Mouse (Mus musculus) lung, postnatal 25 days (tissue): ENCODE results near the gene Ccdc183.

Experiments
- DNase-seq: peaks from one replicate; pipeline ENCODE4 v3.0.0; 2022; ENCODE audit warnings: low spot score

The Ccdc183 gene

DNA sequence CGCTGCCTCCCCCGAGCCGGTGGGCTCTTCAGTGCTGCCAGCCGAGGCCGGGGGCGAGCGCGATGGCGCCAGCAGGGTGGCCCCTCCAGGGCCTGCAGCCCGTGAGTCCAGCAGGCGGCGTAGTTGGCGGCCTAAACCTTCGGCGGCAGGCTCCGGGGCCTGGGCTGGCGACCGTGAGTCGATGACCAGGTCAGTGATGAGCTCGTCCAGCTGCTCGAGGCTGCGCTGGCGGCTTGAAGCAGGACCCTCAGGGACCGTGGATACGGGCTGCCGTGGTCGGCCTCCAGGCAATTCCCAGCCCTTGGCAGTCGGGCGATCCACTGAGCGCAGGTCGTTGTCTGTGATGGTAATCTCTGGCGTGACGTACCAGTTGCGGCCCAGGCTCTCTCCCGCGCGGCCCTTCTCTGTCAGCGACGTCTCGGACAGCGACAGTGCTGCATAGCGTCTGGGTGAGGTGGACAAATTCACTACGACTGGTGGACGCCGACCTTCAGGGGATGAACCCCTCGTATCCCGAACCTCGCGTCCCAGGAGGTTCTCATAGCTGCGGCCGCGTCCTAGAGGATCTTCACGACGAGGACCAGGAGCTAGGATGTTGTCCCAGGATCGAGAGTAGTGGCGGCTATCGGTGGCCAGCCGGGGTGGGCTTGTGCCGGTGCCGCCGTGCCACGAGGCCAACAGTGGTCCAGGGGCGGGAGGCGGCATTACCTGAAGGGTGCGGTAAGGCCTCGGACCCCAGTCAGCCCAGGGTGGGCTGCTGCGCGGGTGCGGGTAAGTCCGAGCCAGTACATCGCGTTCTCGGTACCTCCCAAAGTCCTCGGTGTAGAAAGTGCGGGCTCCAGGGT is 39.3 kb downstream of the Ccdc183 start:
- no peak for DNase-seq

DNA sequence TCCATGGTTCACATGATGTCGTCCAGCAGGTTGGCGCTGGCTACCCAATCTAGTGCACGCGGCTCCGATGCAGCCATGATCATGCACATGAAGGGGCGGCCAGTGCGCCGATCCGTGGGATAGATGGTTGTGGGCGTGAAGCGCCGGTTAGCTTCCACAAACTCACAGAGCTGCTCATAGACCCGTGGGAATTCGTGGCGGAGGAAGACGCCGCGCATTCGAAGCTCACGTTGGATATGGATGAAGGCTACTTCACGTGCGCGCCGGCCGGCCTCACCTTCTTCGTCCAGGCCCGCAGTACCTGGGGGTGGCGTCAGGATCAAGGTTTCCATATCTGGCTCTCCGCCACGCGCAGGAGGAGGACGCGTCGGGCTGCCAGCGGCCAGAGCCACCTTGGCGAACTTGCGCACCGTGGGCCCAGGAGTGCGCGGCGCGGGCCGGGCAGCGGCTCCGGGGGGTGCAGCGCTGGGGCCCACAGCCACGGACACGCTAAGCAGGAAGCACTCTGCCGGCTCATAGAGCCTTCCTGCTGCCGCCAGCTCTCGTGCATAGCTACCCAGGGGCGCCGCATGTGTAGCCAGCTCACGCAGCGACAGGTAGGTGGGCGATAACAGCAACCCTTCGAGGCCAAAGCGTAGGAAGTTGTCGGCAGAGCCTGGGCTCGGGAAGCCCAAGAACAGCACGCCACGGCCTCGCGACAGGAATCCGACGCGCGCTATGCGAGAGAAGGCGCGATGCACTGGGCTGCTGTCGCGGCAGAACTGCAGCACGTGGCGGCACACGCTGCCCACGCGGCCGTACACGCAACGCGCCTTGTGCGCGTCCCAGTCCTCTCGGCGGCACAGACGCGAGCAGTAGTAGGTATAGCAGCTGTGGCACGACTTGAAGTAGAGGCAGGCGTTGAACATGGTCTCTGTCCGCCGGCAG is 40.2 kb downstream of the Ccdc183 start:
- no peak for DNase-seq

DNA sequence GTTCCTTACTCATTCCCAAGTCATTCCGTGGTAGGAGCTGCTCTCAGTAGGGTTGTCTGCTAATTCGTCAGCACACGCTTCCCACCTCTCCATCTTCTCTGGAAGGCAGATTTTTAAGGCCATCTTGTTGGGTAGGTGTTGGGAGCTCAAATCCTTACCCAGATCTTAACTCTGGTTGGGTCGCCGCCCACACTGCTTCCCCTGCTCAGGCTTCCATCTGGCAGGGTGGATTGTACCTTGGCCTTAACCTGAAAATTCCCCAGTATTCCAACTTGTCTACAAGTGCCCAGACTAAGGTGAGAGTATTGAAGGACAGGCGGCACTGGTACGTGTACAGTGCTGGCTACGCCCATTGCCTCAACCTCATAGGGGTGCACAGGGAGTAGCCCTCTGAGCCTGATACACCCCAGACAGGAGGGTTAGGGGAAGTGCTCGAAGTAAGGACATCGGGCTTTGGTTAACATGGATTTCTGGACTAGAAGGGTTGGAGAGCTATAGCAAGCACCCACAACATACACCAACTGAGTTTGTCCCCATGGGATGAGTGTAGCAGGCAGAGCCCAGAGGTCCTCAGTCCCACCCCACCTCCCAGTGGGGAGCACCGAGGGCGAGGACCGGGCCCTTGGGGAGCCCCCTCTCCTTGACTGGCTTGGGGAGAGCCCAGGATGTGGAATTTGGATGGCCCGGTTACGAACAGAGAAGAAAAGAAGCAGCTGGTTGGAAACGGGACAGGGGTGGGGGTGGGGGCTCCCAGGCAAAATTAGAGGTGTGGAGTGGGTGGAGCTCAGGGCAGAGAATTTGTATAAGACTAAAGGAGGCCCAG is 41.2 kb downstream of the Ccdc183 start:
- DNase-seq, result no peak

DNA sequence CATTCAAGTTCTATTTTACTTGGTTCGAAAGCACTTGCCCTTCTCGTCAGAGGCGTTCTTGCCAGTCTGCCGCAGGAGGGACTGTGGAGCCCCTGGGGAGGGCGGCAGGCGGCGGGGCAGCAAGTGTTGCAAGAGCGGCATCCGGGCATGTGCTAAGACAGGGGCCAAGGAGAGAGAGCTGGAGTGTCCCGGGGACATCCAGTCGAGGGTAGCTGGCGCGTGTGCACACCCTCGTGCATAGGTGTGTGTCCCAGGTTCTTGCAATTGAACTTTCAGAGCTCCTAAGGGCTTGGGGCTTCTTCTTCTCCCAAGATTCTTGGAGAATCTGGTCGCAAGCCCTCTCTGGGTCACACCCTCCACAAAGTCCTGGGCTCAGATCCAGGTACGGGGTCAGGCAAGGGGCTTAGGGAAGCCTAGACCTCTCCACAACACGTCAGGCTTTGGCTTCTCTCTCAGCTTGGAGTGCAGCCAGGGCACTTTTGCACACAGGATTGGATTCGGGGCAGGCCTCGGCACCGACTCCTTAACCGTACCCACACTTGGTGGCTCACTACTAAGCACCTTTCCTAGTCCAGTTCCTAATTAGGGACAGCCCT is 41.9 kb downstream of the Ccdc183 start:
- DNase-seq, result peak; percentile 28

DNA sequence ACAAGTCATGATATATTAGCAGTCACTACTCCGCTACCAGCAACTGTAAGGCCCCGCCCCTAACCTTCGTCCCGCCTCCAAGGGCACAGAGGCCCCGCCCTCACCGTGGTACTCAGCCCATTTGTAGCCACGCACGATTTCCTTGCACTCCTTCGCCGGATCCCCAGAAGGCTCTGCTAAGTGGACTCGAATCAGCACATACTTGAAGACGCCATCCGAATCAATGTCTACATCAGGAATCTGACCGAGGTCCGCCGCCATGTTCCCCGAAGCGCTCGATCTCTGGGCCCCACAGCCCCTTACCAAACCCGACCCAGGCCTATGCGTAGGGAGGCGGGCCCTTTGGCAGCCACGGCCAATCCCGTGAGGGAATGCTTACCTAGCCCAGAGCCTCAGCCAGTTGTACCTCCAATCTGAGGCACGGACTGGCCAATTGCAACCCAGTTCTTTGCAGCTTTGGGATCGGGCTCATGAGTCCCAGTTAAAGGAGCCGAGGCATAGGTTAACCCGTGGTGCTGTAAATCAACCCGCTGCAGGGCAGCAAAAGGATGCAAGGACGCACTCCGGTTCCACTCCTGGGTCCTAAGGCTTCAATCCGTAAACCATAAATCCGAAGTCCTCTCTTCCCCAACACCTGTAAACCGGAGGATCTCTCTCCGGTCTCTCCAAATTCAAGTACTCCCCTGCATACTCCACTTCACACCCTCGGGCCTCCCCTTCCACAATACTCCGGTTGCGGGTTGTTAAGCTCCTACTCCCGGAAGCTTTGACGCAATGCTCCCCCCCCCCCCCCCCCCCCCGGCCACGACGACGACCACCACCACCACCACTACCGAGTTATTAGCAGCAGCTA is 42.7 kb downstream of the Ccdc183 start, which contains the start of the genes Mamdc4 and Phpt1:
Gene Mamdc4 (minus strand): TSS at position 267 of the 853 bp plus-strand sequence.
Gene Phpt1 (minus strand): TSS at position 646 of the 853 bp plus-strand sequence.
- DNase-seq, result peak; percentile 97

DNA sequence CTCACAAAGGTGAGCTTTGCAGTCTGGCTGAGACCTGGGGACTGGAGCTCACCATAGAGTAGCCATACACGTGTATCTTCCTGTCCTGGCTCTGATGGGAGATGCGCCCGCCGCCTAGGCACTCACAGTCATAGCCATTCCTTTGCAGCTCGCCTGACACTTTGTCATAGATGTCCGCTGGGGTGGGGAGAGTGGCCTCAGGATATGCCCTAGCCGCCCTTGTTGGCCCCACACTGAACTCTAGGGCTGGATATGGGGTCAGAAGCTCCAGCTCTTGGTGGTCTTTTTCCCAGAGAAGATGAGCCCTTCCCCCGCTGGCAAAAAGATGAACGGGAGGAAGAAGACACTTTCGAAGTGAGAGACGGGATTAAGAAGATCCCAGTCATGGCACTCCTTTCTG is 43.3 kb downstream of the Ccdc183 start:
- DNase-seq, result no peak

DNA sequence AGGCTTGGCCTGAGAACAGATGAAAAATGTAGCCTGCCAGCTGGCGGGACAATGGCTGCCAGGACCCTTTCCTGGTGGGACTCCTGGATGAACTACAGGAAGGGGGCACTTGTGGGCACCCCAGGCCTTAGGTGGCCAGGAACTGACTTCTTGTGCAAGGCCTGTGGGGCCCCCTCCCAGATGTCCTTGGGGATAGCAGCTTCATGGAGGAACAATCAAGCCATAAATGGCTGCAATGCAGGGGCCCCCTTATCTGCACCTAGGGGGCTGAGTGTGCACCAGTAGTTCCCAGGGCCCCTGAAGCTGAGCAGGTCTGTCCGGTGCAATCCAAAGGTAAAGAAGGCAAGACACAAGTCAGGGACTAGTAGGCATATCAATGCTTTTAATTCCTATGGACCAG is 44.4 kb downstream of the Ccdc183 start:
- DNase-seq, result no peak

DNA sequence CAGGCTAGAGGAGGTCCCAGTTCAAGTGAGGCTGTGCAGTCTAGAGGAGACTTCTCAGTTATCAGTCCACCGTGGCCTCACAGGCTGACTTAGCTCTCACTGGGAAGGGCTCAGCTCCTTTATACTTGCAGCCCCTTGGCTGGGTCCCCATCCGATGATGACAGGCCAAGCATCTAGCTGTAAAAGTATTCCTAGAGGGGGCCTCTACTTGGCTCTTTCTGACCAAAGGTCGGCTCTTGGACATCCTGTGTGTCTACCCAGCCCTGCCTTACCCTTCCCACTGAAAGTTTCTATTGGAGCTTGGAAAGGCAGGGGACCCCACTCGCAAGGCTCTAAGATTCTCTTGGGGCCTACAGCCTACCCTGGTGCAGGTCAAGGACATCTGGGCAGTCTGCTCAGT is 46.3 kb downstream of the Ccdc183 start:
- no peak for DNase-seq

DNA sequence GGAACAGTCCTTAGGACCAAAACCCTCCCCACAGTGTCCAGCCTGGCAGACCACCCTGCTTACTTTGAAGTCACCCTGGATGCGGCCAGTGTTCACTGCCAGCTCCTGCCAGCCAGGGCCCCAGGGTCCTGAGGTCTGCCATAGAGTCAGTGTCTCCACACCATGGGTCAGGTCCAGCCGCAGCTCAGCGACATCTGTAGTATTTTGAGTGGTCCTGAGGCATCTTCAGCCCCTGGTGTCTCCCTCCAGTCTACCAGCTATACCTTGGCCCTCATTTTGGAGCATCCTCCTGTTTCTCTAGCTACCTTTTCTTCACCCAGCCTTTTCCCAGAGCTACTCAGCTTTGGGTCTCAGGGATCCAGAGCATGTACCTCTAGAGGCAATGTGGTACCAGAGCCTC is 48.2 kb downstream of the Ccdc183 start:
- no peak for DNase-seq

DNA sequence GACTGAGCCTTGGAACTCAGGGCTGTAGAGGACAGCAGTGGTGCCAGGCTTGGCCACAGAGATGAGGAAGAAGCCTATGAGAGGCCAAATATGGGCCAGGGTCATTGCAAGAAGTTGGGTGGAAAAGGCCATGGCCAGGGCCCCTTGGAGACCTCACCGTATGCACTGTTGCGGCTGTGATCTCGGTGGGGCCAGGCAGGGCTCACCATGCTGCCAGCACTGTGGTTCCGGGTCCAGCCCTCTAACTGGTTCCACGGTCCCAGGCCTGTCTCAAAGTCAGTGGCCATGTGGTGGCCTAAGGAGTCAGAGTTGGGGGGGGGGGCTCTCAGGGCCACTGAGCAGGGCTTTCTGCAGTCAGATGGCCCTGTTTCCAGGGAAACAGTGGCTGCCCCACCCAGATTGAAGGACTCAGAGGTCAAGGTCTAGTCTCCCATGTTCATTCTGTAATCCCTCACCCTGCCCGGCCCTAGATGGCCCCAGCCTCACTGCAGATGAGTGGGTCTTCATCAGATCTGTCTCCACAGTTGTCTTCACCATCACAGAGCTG is 48.9 kb downstream of the Ccdc183 start:
- no peak for DNase-seq

DNA sequence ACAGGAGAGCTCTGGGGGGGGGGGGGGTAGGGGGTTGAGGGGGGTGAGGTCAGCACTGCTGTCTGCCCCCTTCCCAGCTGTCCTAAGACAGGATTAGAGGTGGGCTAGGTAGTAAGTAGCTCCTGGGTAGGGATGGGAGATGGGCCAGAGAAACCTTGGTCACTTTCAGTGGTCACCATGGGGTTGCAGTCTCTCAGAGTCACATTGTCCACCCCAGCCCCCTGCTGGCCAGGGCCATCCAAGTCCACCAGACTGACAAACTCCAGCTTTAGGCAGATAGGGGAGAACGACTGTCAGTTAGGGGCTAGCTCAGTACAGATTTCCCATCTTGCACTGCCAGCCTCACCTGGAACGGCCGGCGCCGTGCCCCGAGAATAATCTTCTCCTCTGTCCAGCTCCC is 50.9 kb downstream of the Ccdc183 start:
- DNase-seq, result no peak

DNA sequence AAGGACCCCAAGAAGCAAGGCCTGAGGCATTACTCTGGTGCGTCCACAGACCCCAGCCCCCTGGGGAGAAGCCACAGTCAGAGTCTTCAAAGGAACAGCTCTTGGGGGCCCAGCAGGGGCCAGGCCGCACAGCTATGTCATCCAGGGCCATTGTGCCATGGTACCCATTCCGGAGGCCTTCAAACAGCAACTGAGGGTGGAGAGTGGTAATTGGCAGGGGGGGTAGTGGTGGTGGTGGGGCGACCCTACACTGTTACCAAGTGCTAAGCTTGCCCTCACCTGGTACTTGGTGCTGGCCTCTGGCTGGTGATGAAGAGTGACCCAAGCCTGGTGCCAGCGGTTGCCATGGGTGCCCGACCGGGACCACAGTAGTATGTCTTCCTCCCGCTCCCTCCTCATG is 51.7 kb downstream of the Ccdc183 start:
- no peak for DNase-seq

DNA sequence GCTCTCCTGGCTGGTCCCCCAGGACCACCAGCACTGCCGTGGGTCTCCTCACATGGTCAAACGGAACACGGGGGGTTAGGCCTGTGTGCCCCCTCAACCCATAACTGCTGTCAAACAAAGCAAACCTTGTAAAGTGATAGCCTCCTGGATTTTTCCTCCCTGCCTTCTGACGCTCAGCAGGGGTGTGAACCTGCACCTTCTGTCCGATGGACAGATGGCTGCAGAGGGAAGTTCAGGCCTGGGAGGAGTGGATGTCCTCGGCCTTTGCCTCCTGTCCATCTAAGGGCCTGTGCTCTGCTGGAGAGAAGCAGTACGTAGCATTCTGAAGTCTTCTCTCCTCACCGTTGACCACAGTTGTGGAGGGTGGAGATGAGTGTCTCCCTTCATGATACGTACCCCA is 55.5 kb downstream of the Ccdc183 start:
- DNase-seq, result no peak

DNA sequence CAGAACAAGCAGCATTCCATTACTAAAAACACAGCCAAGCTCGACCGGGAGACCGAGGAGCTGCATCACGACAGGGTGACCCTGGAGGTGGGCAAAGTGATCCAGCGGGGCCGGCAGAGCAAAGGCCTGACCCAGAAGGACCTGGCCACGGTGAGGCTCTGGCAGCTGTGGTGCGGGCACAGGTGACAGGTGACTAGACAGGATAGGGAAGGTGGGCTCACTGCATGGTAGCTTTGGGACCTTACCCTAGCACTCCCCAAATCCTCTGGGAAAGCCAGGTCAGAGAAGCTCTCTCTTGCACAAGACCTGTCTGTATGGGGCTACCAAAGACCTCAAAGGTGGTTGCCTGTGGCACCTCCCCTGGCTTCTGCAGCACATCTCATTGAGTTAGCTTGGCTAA is 56.9 kb downstream of the Ccdc183 start:
- DNase-seq, result no peak

DNA sequence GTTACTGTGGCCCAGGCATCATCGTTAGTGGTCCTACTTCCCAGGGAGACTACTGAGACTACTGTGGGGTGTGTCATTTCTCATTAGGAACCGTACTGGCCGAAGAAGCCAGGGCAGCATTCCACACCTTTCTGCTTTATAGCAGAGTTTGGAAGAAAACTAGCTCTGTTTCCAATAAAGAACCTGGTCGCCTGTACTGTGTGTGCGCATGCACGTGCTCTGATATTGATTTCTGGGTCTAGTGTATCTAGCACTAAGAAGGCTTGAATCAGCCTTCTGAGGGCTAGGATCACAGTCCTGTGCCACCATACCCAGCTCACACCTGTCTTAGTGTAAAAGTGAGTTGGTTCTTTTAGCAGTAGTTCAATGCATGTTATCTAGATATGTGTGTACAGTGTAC is 58.7 kb downstream of the Ccdc183 start:
- DNase-seq, result no peak
